Mouse (Mus musculus): ENCODE results near the gene Arpc5l. TPM values are rescaled to one million over a fixed set of nuclear protein-coding genes. Genes with fewer than 3 reads are reported as not detected.

The Arpc5l gene
- total RNA-seq, 2 experiments from 2014 or later: 102 to 109 TPM

Other genes starting within 250 kb of the Arpc5l start
- 10 to 100 TPM; 10.7 to 11.9 TPM for gene Nr6a1, start 77.7 kb upstream of the Arpc5l start, total RNA-seq (2021)
- gene Olfml2a, start 73.4 kb upstream of the Arpc5l start, total RNA-seq (2021): 1 to 10 TPM; 2.3 to 2.9 TPM
- gene Wdr38, start 7.9 kb upstream of the Arpc5l start, total RNA-seq (2021): under 1 TPM; 0.44 to 0.47 TPM
- gene Rpl35, start 276 bp downstream of the Arpc5l start, total RNA-seq (2021): 100 to 1,000 TPM; 265 to 280 TPM
- 10 to 100 TPM; 28.3 to 32.2 TPM for gene Golga1, start 60.2 kb downstream of the Arpc5l start, total RNA-seq (2021)
- gene Scai, start 185.4 kb downstream of the Arpc5l start, total RNA-seq (2021): 10 to 100 TPM; 54.3 to 58.3 TPM
- gene Ppp6c, start 221.1 kb downstream of the Arpc5l start, total RNA-seq (2021): 10 to 100 TPM; 67.1 to 68.0 TPM

Data from left cerebral cortex, adult 18-20 months (tissue).